Mouse (Mus musculus) layer of hippocampus, adult 18-20 months (tissue): ENCODE data around the gene Ctf2. TPM values are rescaled to one million over a fixed set of nuclear protein-coding genes. Genes with fewer than 3 reads are reported as not detected.

Source experiments
- DNase-seq, 2 experiments: peaks; one replicate each; pipeline ENCODE4 v3.0.0; 2022; ENCODE audit warnings: low spot score in 2 of 2
- microRNA-seq, 2 experiments: library from miRNA; unstranded; fragments of <30 nt; microRNA quantifications; one replicate each; pipeline ENCODE4 v1.2.0; 2021
- total RNA-seq, 2 experiments: library from RNA; stranded (reverse); gene quantifications; 2 replicates each; pipeline ENCODE4 v1.2.3; 2021

The Ctf2 gene
- total RNA-seq, 2 experiments from 2014 or later = not detected

- no peak for DNase-seq
These were observed 45.1 kb downstream of the Ctf2 start for GRCm38 (mm10) chr7:127686740-127687449.

- no peak for DNase-seq
These were observed 46.5 kb downstream of the Ctf2 start for GRCm38 (mm10) chr7:127685304-127686018.

- DNase-seq = no peak
These were observed 49.9 kb downstream of the Ctf2 start for GRCm38 (mm10) chr7:127681888-127682553.

- no peak for DNase-seq
These were observed 51.4 kb downstream of the Ctf2 start for GRCm38 (mm10) chr7:127680541-127680940.

- no peak for DNase-seq
These were observed 53.2 kb downstream of the Ctf2 start for GRCm38 (mm10) chr7:127678811-127679210.

GRCm38 (mm10) chr7:127677609-127678008, 54.4 kb downstream of the Ctf2 start:
- no peak for DNase-seq

- peak in 1 of 2 experiments; percentile 33 for DNase-seq
These were observed 54.9 kb downstream of the Ctf2 start for GRCm38 (mm10) chr7:127677077-127677476.

GRCm38 (mm10) chr7:127675391-127675811, 56.6 kb downstream of the Ctf2 start:
- no peak for DNase-seq

GRCm38 (mm10) chr7:127674977-127675376, 57.0 kb downstream of the Ctf2 start:
- peak; percentile 73 to 94 for DNase-seq

GRCm38 (mm10) chr7:127672776-127673175, 59.2 kb downstream of the Ctf2 start:
- no peak for DNase-seq

- DNase-seq = no peak
These were observed 59.8 kb downstream of the Ctf2 start for GRCm38 (mm10) chr7:127671880-127672774.

Small RNA genes lying within 50 kb of the gene (microRNA-seq; reads per million reads assigned to microRNA genes)
- 0 reads per million in 2 experiments for gene Mir762

Other genes with a start within 250 kb of the Ctf2 start
- gene Srcap, start 220.2 kb downstream of the Ctf2 start, total RNA-seq = 100 to 1,000 TPM; 103 to 108 TPM
- 1 to 10 TPM; 7.6 to 9.2 TPM for gene Gm42715, start 212.6 kb downstream of the Ctf2 start, total RNA-seq
- gene Tmem265, start 170.8 kb downstream of the Ctf2 start, total RNA-seq = 1 to 10 TPM in 1 of 2 experiments, not detected in 1; 1.6 TPM
- gene Phkg2, start 158.8 kb downstream of the Ctf2 start, total RNA-seq = 10 to 100 TPM; 76.7 to 80.5 TPM
- 10 to 100 TPM in 1 of 2 experiments, 1 to 10 TPM in 1; 9.5 to 10.4 TPM for gene Ccdc189, start 143.6 kb downstream of the Ctf2 start, total RNA-seq
- gene Rnf40, start 143.4 kb downstream of the Ctf2 start, total RNA-seq = 10 to 100 TPM; 67.4 to 67.9 TPM
- 10 to 100 TPM; 20.1 to 21.6 TPM for gene Zfp629, start 116.4 kb downstream of the Ctf2 start, total RNA-seq
- 10 to 100 TPM; 34.4 to 34.6 TPM for gene Bcl7c, start 23.2 kb downstream of the Ctf2 start, total RNA-seq
- gene Ctf1, start 19.4 kb downstream of the Ctf2 start, total RNA-seq = 1 to 10 TPM; 3.5 to 4.6 TPM
- gene Fbxl19, start 12.4 kb upstream of the Ctf2 start, total RNA-seq = 10 to 100 TPM; 59.2 to 59.7 TPM
- 10 to 100 TPM; 25.9 to 29.3 TPM for gene Orai3, start 37.6 kb upstream of the Ctf2 start, total RNA-seq
- 10 to 100 TPM; 35.4 to 44.6 TPM for gene Setd1a, start 44.5 kb upstream of the Ctf2 start, total RNA-seq
- 1 to 10 TPM; 4.1 to 5.2 TPM for gene Gm49388, start 53.4 kb upstream of the Ctf2 start, total RNA-seq
- 1 to 10 TPM; 6.3 to 7.8 TPM for gene Hsd3b7, start 68.4 kb upstream of the Ctf2 start, total RNA-seq
- 10 to 100 TPM; 65.6 to 68.6 TPM for gene Stx4a, start 92.1 kb upstream of the Ctf2 start, total RNA-seq
- 100 to 1,000 TPM; 335 to 338 TPM for gene Stx1b, start 92.4 kb upstream of the Ctf2 start, total RNA-seq
- 10 to 100 TPM; 34.6 to 35.9 TPM for gene Zfp646, start 144.1 kb upstream of the Ctf2 start, total RNA-seq
- 10 to 100 TPM; 20.9 to 25.7 TPM for gene Zfp668, start 144.7 kb upstream of the Ctf2 start, total RNA-seq
- 1 to 10 TPM; 2.8 to 3.3 TPM for gene Prss53, start 158.8 kb upstream of the Ctf2 start, total RNA-seq
- not detected for gene Gm21974, start 163.3 kb upstream of the Ctf2 start, total RNA-seq
- 10 to 100 TPM; 22.9 to 30.8 TPM for gene Vkorc1, start 163.5 kb upstream of the Ctf2 start, total RNA-seq
- 10 to 100 TPM; 41.4 to 42.4 TPM for gene Bckdk, start 171.9 kb upstream of the Ctf2 start, total RNA-seq
- 10 to 100 TPM; 29.8 to 30.9 TPM for gene Kat8, start 180.3 kb upstream of the Ctf2 start, total RNA-seq
- gene Prss8, start 197.9 kb upstream of the Ctf2 start, total RNA-seq = under 1 TPM; 0.25 to 0.46 TPM
- gene Prss36, start 214.6 kb upstream of the Ctf2 start, total RNA-seq = 10 to 100 TPM; 10.3 to 10.5 TPM
- gene Fus, start 235.3 kb upstream of the Ctf2 start, total RNA-seq = 100 to 1,000 TPM; 279 to 285 TPM